Mouse (Mus musculus): ENCODE data around the gene Liph.
"Not testable (repeated sequence)": the region's sequence is repeated elsewhere in the genome, so short reads cannot be mapped to it uniquely, and the experiment has no call there.

Gene Liph

DNA sequence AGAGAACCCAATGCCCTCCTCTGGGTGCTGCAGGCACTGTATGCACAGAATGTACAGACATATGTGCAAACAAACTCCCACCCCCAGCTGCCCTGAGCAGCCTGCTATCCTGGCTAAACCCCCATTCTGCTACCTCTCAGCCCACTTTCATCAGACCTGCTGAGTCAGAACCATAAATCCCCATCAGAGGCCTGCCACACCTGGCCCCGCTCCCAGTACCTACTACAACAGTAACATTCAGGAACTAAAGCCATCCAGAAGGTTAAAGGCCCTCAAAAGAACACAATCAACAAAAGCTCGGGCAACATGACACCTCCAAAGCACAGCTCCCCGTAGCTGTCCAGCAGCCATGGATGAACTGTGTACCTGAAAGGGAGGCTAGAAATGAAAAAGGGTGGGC lies 6.1 kb upstream of the Liph start:
- peaks cover 37% of the 10 kb centered on the region for H3K4me1 ChIP-seq (replicated peaks; ENCODE audit: low read depth, low read length)
- TF ChIP-seq CTCF (conservative IDR thresholded peaks at IDR 0.05; ENCODE audit: low read length) (no peak), NANOG (IDR thresholded peaks at IDR 0.05; ENCODE audit: borderline replicate concordance, low read length) (0 out of 2 replicates have a peak, but pooled peaks have one; percentile 13)
- H3K27me3 ChIP-seq (ENCODE audit: insufficient read depth, low read length), result no peaks in the 10 kb centered on the region; the same call in 1 of the 2 replicates
- H3K4me3 ChIP-seq (replicated peaks; ENCODE audit: low read length), result peak overlapping the region; percentile 39; the same call in 1 of the 2 replicates
- no peaks in the 10 kb centered on the region for H3K9me3 ChIP-seq (ENCODE audit: low read length)
- H3K36me3 ChIP-seq (ENCODE audit: insufficient read depth, low read length), result no peaks in the 10 kb centered on the region

DNA sequence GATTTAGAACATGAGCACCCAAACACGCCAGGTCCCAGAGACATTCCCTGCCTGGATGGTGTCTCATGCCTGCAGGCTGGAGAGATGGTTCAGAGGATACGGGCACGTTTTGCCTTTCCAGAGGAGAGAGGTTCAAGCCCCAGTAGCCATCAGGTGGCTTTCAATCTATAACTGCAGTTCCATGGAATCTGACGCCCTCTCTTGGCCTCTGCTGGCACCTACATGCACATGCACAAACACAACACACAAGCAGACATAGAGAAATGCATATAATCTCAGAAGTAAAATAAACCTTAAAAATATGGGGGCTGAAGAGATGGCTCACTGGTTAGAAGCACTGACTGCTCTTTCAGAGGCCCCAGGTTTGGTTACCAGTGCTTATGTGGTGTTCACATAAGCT lies 5.7 kb upstream of the Liph start:
- Histone ChIP-seq H3K4me1 (replicated peaks; ENCODE audit: low read depth, low read length) (peaks cover 41% of the 10 kb centered on the region), H3K9me3 (ENCODE audit: low read length) (no peaks in the 10 kb centered on the region), H3K36me3 (ENCODE audit: insufficient read depth, low read length) (no peaks in the 10 kb centered on the region), H3K4me3 (replicated peaks; ENCODE audit: low read length) (no peak overlapping the region), H3K27me3 (ENCODE audit: insufficient read depth, low read length) (no peaks in the 10 kb centered on the region; the same call in 1 of the 2 replicates)
- TF ChIP-seq NANOG (IDR thresholded peaks at IDR 0.05; ENCODE audit: borderline replicate concordance, low read length), result no peak
- TF ChIP-seq CTCF (conservative IDR thresholded peaks at IDR 0.05; ENCODE audit: low read length), result peak; percentile 53
- TF ChIP-seq POU5F1 (IDR thresholded peaks at IDR 0.05; ENCODE audit: borderline replicate concordance, low read length), result no peak

DNA sequence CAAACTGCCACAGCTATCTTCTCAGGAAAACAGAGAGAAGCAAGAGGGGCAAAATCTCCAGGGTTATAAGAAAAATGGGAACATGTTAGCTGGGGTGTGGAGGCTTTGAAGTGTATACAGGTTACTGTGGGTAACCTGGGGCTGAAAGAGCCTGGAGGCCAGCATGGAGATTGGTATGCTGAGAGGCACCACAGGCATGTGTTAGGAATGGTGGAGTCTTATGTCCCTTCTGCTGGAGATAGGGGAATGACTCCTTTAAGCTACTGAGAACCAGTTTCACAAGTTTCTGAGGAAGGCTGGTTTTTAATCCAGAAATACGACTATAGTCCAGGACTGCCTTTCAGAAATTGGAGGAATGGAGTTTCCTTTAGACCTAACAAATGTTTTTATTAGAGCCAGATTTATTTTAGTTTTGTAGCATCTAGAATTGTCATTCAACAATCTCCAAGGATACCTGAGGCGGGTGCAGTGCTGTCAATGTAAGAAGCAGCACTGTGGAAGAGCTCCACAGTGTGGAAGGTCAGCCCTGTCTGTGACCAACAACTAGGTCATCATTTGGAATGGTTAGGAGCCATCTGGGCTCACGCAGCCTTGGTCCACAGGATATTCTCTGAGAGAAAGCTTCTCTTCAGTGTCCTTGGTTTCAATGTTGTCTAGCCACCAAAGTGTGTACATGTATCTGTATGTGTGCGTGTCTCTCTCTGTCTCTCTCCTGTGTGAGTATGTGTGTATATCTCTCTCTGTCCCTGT lies 4.7 kb upstream of the Liph start:
- no peaks in the 10 kb centered on the region; the same call in 1 of the 2 replicates for H3K27me3 ChIP-seq (ENCODE audit: insufficient read depth, low read length)
- peaks cover 50% of the 10 kb centered on the region for H3K4me1 ChIP-seq (replicated peaks; ENCODE audit: low read depth, low read length)
- TF ChIP-seq CTCF (conservative IDR thresholded peaks at IDR 0.05; ENCODE audit: low read length), result no peak
- TF ChIP-seq POU5F1 (IDR thresholded peaks at IDR 0.05; ENCODE audit: borderline replicate concordance, low read length), result no peak
- no peak for TF ChIP-seq NANOG (IDR thresholded peaks at IDR 0.05; ENCODE audit: borderline replicate concordance, low read length)
- no peaks in the 10 kb centered on the region for H3K36me3 ChIP-seq (ENCODE audit: insufficient read depth, low read length)
- no peak overlapping the region for H3K4me3 ChIP-seq (replicated peaks; ENCODE audit: low read length)
- no peaks in the 10 kb centered on the region for H3K9me3 ChIP-seq (ENCODE audit: low read length)

DNA sequence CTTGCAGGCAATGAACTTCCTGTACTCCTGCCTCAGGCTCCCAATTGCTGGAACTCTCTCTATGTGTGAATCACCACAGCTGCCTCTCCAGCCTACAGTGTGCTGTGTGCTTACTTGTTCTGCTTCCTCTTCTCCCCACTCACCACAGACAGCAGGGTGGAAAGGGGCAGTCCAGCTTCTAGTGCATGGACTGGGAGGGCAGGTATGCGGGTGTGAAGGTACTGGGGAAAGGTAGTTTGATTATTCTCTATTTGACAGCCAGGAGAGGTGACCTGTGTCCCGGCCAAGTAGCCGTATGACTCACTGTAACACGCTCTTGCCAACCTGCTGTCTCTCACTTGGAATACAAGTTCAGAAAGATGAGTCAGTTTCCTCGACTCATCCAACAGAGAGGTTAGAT lies 2.6 kb upstream of the Liph start:
- Histone ChIP-seq H3K36me3 (ENCODE audit: insufficient read depth, low read length) (no peaks in the 10 kb centered on the region), H3K27me3 (ENCODE audit: insufficient read depth, low read length) (no peaks in the 10 kb centered on the region)
- TF ChIP-seq NANOG (IDR thresholded peaks at IDR 0.05; ENCODE audit: borderline replicate concordance, low read length), result no peak

DNA sequence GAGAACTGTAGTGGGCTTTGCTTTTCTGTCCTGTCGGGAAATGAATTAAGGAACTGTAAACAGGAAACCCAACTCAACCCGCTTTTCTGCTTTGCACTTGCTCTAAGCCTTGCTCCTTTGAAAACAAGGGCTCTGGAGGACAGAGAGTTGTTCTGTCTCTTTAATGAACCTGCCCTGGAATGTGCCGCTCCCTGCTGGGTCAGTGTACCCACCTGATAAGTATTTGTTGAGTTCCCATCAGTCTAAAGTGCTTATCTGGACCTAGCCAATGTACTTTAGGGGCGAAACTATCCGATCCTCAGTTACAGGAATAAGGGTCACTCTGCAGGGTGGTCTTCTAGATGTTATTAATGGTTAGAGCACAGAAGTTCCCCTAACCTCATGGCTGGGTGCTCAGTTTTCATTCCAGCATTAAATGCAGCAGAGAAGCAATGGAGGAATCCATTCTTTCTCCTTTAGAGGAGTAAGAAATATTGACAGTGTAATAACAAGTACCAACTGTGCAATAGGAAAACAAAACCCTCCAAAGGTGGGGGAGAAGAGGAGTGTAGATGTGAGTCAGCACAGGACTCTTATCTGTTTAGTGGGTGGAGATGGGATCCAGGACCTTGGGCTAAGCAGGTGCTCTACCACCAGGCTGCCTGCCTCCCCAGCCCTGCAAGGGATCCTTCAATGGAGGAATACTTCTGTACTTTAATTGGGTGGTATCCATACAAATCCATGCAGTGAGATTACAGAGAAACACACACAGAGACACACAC lies 1.6 kb upstream of the Liph start:
- 0 out of 2 replicates have a peak overlapping the region, but pooled peaks have one; percentile 18 for H3K4me3 ChIP-seq (replicated peaks; ENCODE audit: low read length)
- TF ChIP-seq CTCF (conservative IDR thresholded peaks at IDR 0.05; ENCODE audit: low read length) (no peak), POU5F1 (IDR thresholded peaks at IDR 0.05; ENCODE audit: borderline replicate concordance, low read length) (no peak), NANOG (IDR thresholded peaks at IDR 0.05; ENCODE audit: borderline replicate concordance, low read length) (no peak)
- H3K4me1 ChIP-seq (replicated peaks; ENCODE audit: low read depth, low read length), result peaks cover 62% of the 10 kb centered on the region
- H3K36me3 ChIP-seq (ENCODE audit: insufficient read depth, low read length), result no peaks in the 10 kb centered on the region
- H3K9me3 ChIP-seq (ENCODE audit: low read length), result no peaks in the 10 kb centered on the region
- H3K27me3 ChIP-seq (ENCODE audit: insufficient read depth, low read length), result no peaks in the 10 kb centered on the region

More for the DNA sequence above, 2.6 kb upstream of the Liph start:
- no peak overlapping the region for H3K4me3 ChIP-seq (replicated peaks; ENCODE audit: low read length)
- H3K9me3 ChIP-seq (ENCODE audit: low read length), result no peaks in the 10 kb centered on the region
- peaks cover 66% of the 10 kb centered on the region for H3K4me1 ChIP-seq (replicated peaks; ENCODE audit: low read depth, low read length)

DNA sequence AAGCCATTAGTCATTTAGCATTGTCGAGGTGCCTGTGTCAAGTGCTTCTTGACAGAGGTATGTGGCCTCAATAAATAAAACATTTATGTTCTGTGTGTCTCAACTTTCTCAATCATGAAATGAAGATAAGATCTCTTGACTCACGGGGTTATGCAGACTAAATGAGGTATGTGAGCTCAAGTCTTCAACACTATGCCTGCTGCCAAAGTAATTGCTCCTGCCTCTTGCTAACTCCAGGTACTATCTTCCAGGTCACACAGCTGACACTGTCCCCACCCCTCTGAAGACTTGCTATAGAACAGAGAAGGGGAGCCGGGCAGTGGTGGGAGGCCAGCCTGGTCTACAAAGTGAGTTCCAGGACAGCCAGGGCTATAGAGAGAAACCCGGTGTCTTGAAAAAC lies 939 bp upstream of the Liph start:
- TF ChIP-seq CTCF (conservative IDR thresholded peaks at IDR 0.05; ENCODE audit: low read length) (no peak), POU5F1 (IDR thresholded peaks at IDR 0.05; ENCODE audit: borderline replicate concordance, low read length) (no peak), NANOG (IDR thresholded peaks at IDR 0.05; ENCODE audit: borderline replicate concordance, low read length) (no peak)
- no peaks in the 10 kb centered on the region for H3K27me3 ChIP-seq (ENCODE audit: insufficient read depth, low read length)
- H3K36me3 ChIP-seq (ENCODE audit: insufficient read depth, low read length), result no peaks in the 10 kb centered on the region
- peaks cover 55% of the 10 kb centered on the region for H3K4me1 ChIP-seq (replicated peaks; ENCODE audit: low read depth, low read length)
- no peaks in the 10 kb centered on the region for H3K9me3 ChIP-seq (ENCODE audit: low read length)
- H3K4me3 ChIP-seq (replicated peaks; ENCODE audit: low read length), result 0 out of 2 replicates have a peak overlapping the region, but pooled peaks have one; percentile 18

DNA sequence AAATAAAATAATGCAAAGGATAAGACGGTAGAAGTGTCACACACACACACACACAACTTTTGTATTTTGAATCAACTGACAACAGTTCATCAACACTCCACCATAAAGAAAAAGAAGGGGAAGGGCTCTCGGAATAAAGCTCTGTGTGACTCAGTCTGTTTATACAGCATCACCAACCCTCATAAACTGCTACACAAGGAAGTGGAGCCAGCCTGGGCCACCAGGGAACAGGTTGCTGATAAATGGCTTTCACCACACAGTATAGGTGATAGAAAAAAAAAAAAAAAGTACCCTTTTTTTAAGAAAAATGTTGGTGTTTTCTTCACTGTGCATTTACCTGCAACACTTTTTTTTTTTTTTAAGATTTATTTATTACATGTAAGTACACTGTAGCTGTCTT lies 3.7 kb downstream of the Liph start:
- H3K36me3 ChIP-seq (ENCODE audit: insufficient read depth, low read length), result 0 out of 2 replicates have a peak, but pooled peaks cover 3% of the 10 kb centered on the region

DNA sequence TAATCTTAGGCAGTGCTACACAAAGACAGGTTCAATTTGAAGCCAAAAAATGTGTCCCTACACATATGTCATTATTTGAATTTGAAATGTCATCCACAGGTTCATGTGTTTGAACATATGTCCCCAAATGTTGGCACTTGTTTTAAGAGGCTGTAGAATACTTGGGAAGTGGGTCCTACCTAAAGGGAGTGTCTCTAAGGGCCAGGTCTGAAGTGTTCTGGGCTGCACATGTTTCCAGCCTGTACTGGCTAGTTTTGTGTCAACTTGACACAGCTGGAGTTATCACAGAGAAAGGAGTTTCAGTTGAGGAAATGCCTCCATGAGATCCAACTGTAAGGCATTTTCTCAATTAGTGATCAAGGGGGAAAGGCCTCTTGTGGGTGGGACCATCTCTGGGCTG lies 4.6 kb downstream of the Liph start:
- not testable (repeated sequence) for H3K4me3 ChIP-seq (replicated peaks; ENCODE audit: low read length); H3K36me3 ChIP-seq (ENCODE audit: insufficient read depth, low read length); H3K9me3 ChIP-seq (ENCODE audit: low read length); H3K27me3 ChIP-seq (ENCODE audit: insufficient read depth, low read length)
- peaks cover 68% of the 10 kb centered on the region for H3K4me1 ChIP-seq (replicated peaks; ENCODE audit: low read depth, low read length)

More for the DNA sequence above, 3.7 kb downstream of the Liph start:
- Histone ChIP-seq H3K4me1 (replicated peaks; ENCODE audit: low read depth, low read length) (peaks cover 68% of the 10 kb centered on the region), H3K4me3 (replicated peaks; ENCODE audit: low read length) (no peak overlapping the region), H3K9me3 (ENCODE audit: low read length) (0 out of 2 replicates have a peak, but pooled peaks cover 6% of the 10 kb centered on the region), H3K27me3 (ENCODE audit: insufficient read depth, low read length) (no peaks in the 10 kb centered on the region)
- TF ChIP-seq NANOG (IDR thresholded peaks at IDR 0.05; ENCODE audit: borderline replicate concordance, low read length), result no peak
- TF ChIP-seq POU5F1 (IDR thresholded peaks at IDR 0.05; ENCODE audit: borderline replicate concordance, low read length), result no peak
- TF ChIP-seq CTCF (conservative IDR thresholded peaks at IDR 0.05; ENCODE audit: low read length), result no peak

Data from E14TG2a.4 (cell line).